Mouse (Mus musculus) adrenal gland, postnatal 4 days (tissue): ENCODE data around the gene Trim65. TPM values are rescaled to one million over a fixed set of nuclear protein-coding genes. Genes with fewer than 3 reads are reported as not detected.
"Not testable (repeated sequence)": the region's sequence is repeated elsewhere in the genome, so short reads cannot be mapped to it uniquely, and the experiment has no call there.

Experiments
- DNase-seq, 2 experiments: peaks; one replicate each; pipeline ENCODE4 v3.0.0; 2021 to 2022; ENCODE audit warnings: low spot score in 2 of 2, mixed read lengths in 2 of 2
- total RNA-seq, 2 experiments: library from RNA; stranded (reverse); gene quantifications; 2 replicates each; pipeline ENCODE4 v1.2.3; 2021

Trim65 gene
- total RNA-seq, 2 experiments from 2014 or later: 8.2 to 8.5 TPM

GRCm38 (mm10) chr11:116092959-116093358, 38.0 kb downstream of the Trim65 start:
- not testable (repeated sequence) for DNase-seq

GRCm38 (mm10) chr11:116091591-116091990, 39.3 kb downstream of the Trim65 start:
- DNase-seq: no peak

GRCm38 (mm10) chr11:116089545-116089944, 41.4 kb downstream of the Trim65 start:
- no peak for DNase-seq

GRCm38 (mm10) chr11:116088741-116089394, 42.1 kb downstream of the Trim65 start:
- no peak for DNase-seq

GRCm38 (mm10) chr11:116088188-116088587, 42.7 kb downstream of the Trim65 start:
- no peak for DNase-seq

- peak; percentile 69 to 75 for DNase-seq
Measured at GRCm38 (mm10) chr11:116087194-116088130, 43.5 kb downstream of the Trim65 start.

GRCm38 (mm10) chr11:116086258-116087193, 44.4 kb downstream of the Trim65 start, which contains the start of gene Wbp2:
Gene Wbp2 (minus strand): TSS chr11:116086995.
- DNase-seq: peak; percentile 83 to 92

GRCm38 (mm10) chr11:116084166-116084565, 46.8 kb downstream of the Trim65 start:
- DNase-seq: no peak

GRCm38 (mm10) chr11:116083096-116083672, 47.7 kb downstream of the Trim65 start:
- DNase-seq: no peak

GRCm38 (mm10) chr11:116081081-116081480, 49.8 kb downstream of the Trim65 start:
- no peak for DNase-seq

- DNase-seq: no peak
Measured at GRCm38 (mm10) chr11:116079511-116079910, 51.4 kb downstream of the Trim65 start.

GRCm38 (mm10) chr11:116078676-116079320, 52.1 kb downstream of the Trim65 start:
- DNase-seq: no peak

- DNase-seq: no peak
Measured at GRCm38 (mm10) chr11:116078221-116078620, 52.7 kb downstream of the Trim65 start.

- DNase-seq: no peak
Measured at GRCm38 (mm10) chr11:116077446-116078204, 53.3 kb downstream of the Trim65 start, which contains the start of gene Unc13d. Gene Unc13d (minus strand): TSS chr11:116077961.

- no peak for DNase-seq
Measured at GRCm38 (mm10) chr11:116076836-116077235, 54.1 kb downstream of the Trim65 start.

GRCm38 (mm10) chr11:116076266-116076540, 54.7 kb downstream of the Trim65 start:
- DNase-seq: no peak

GRCm38 (mm10) chr11:116075539-116076265, 55.2 kb downstream of the Trim65 start:
- no peak for DNase-seq

- no peak for DNase-seq
Measured at GRCm38 (mm10) chr11:116074436-116074991, 56.4 kb downstream of the Trim65 start.
